Mouse (Mus musculus): Measurements from ENCODE around the gene Actl6b. TPM values are rescaled to one million over a fixed set of nuclear protein-coding genes. Genes with fewer than 3 reads are reported as not detected.
"Not testable (repeated sequence)": the region's sequence is repeated elsewhere in the genome, so short reads cannot be mapped to it uniquely, and the experiment has no call there.

The Actl6b gene
- total RNA-seq, 2 experiments from 2014 or later, result not detected

- TF ChIP-seq CTCF (IDR thresholded peaks at IDR 0.05), result no peak
- Histone ChIP-seq H3K4me3 (peak within 1 kb of the TSS; percentile 82), H3K27ac (peak within 1 kb of the TSS; percentile 99)
- intact Hi-C loops (cut with DNase I), result loop anchor here (1.0 to 5.0 kb wide), 3 partner anchors 28 to 98 kb away; partner anchors contain the start of genes Epo, Gnb2 and Pop7
- DNase-seq, result peak; percentile 97
Measured at GRCm38 (mm10) chr5:137600619-137601364, 47.5 kb downstream of the Actl6b start, which contains the start of gene Mospd3. TSS of gene Mospd3 (minus strand) at chr5:137601058.

DNA sequence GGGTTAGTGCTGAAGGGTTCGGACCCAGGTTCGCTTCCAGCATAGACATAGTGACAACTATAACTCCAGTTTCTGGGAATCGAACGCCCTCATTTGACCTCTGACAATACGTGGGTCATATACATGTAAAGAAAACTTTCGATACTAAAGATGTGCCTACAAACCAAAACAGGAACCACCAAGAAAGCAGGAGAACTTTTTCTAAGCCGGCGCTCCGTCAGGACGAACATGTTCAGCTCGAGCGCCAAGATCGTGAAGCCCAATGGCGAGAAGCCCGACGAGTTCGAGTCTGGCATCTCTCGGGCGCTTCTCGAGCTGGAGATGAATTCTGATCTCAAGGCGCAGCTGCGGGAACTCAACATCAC lies 48.0 kb downstream of the Actl6b start:
- DNase-seq, result peak; percentile 69
- intact Hi-C loops (cut with DNase I), result loop anchor here (1.0 to 5.0 kb wide), 3 partner anchors 27 to 99 kb away; partner anchors contain the start of genes Epo, Gnb2 and Pop7

GRCm38 (mm10) chr5:137607860-137608653 lies 54.7 kb downstream of the Actl6b start:
- no peak for TF ChIP-seq CTCF (IDR thresholded peaks at IDR 0.05)
- H3K27ac ChIP-seq, result peak overlapping the region; percentile 88
- intact Hi-C loops (cut with DNase I), result no loop called here
- peak overlapping the region; percentile 72 for H3K4me3 ChIP-seq
- no peak for DNase-seq

More for the DNA sequence above, 48.0 kb downstream of the Actl6b start:
- peak overlapping the region; percentile 82 for H3K4me3 ChIP-seq
- H3K27ac ChIP-seq, result peak overlapping the region; percentile 99
- no peak for TF ChIP-seq CTCF (IDR thresholded peaks at IDR 0.05)

DNA sequence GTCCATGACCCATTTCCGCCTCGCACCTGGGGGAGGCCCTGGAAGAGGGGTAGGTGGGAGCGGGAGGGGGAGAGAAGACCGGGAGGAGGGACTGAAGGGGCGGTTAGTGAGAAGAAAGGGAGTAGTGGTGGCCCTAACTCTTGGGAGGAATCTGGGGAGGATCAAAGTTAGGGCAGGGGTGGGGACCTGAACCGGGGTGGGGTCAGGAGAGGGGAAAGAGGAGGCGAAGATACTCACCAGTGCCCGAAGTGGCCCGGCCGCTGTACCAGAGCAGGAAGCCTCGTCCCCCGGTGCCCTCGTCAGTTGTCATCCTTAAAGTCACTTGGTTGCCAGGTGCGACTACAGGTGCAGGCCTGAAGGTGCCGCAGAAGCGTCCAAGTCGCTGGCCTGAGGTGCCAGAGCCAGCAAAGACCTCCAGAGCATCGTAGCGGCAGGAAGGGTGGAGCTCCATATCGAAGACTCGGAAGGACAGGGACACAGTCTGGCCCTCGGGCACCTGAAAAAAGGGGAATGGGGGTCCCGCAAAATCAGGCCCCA lies 55.4 kb downstream of the Actl6b start:
- peak overlapping the region; percentile 72 for H3K4me3 ChIP-seq
- intact Hi-C loops (cut with DNase I), result no loop called here
- no peak for DNase-seq
- no peak for TF ChIP-seq CTCF (IDR thresholded peaks at IDR 0.05)
- H3K27ac ChIP-seq, result peak overlapping the region; percentile 88

DNA sequence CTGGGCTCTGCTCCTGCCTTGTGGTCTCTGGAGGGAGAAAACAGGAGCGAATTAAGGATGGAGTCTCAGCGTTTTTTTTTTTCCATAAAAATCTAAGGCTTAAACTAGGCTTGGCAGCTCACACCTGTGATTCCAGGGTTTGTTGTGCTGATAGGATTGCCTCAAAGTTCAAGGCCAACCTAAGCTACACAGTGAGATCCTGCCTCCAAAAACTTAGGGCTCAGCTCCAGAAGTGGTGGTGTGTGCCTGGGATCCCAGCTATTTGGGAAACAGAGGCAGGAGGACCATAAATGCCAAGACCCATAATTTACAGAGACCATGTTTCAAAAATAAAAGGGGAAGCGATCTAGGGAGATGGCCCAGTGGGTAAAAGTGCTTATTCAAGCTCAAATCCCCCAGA lies 56.0 kb downstream of the Actl6b start:
- Histone ChIP-seq H3K27ac (peak overlapping the region; percentile 88), H3K4me3 (peak overlapping the region; percentile 72)
- no peak for TF ChIP-seq CTCF (IDR thresholded peaks at IDR 0.05)
- no peak for DNase-seq
- intact Hi-C loops (cut with DNase I), result no loop called here

DNA sequence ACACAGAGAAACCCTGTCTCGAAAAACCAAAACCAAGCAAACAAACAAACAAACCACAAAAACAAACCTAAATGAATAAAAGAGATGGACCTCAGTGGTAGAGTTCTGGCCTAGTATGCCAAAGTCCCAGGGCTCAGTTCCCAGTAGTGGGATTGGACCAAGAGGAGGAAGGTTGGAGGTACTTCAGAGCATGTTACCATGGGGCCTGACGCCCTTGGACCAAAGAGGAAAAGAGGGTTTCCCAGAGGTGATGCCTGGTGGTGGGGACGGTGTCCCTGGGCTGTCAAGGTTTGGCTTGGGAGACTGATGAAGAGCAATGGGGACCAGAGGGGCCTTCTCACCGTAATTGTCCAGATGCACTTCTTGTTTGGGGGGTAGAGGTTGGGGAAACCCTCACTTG lies 56.7 kb downstream of the Actl6b start:
- no peak for TF ChIP-seq CTCF (IDR thresholded peaks at IDR 0.05)
- intact Hi-C loops (cut with DNase I), result no loop called here
- Histone ChIP-seq H3K27ac (peak overlapping the region; percentile 88), H3K4me3 (peak overlapping the region; percentile 72)
- no peak for DNase-seq

DNA sequence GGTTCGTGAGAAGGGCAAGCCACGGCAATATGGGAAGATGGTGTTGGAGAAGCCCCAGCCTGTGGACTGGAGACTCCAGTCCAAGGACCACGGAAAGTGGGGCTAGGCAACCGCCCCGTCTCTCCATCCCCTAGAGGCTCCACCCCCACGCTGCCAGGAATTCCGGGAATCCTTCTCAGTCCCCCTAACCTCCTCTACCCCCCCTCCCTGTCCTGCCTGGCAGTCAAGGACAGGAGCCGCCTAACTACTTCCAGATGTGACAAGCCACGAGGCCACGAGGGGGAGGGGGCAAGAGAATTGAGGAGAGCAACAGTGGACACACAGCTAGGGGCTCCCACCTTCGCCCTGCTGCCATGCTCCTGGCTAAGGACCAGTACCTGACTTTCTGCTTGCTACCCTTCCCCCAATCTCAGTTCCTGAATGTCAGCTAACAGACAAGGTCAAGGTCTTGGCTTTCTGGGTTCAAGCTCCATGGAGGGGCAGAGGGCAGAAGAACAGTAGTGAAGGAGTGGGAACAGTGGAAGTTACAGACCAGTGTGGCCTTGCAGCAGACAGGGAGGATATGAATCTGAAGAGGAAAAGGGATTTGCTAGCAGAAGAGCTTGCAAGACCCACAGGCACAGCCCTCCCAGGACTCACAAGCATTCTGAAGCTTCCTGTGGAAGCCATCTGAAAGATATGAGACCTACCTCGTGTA lies 57.4 kb downstream of the Actl6b start:
- peak overlapping the region; percentile 88 for H3K27ac ChIP-seq
- intact Hi-C loops (cut with DNase I), result no loop called here
- TF ChIP-seq CTCF (IDR thresholded peaks at IDR 0.05), result no peak
- DNase-seq, result peak; percentile 91
- H3K4me3 ChIP-seq, result peak overlapping the region; percentile 72

DNA sequence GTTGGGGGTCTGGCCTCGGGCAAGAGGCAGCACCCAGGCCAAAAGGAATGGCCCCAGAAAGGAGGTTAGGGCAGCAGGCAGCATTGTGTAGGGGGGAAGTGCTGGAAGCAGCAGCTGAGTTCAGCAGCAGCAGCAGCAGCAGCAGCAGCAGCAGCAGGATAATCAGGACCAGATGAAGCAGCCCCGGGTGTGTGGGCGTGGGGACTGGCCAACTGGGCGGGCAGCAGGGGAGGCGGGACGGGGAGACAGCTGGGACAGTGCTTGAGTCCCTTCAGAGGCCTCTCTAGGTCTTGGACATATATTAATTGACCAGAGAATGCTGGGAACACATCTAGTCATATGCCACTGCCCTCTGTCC lies 57.9 kb downstream of the Actl6b start:
- intact Hi-C loops (cut with DNase I), result no loop called here
- no peak for TF ChIP-seq CTCF (IDR thresholded peaks at IDR 0.05)
- peak overlapping the region; percentile 72 for H3K4me3 ChIP-seq
- H3K27ac ChIP-seq, result peak overlapping the region; percentile 88
- peak; percentile 88 for DNase-seq

DNA sequence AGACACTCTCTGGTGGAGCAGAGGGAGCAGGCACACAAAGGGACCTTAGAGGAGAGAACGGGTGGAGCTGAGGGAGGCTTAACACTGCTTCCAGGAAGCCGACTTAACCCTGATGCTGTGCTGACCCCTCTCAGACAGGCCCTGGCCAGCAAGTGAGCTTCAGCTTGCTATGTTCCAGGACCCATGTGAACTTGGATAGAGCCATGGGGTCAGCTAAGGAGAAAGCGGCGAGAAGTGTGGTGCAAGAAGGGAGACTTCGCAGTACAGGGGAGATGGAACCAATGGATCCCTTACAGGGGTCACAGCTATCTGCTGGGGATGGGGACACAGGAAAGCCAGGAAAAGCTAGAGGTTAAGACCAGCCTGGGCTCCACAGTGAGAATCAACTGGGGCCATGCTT lies 59.8 kb downstream of the Actl6b start:
- no peak for TF ChIP-seq CTCF (IDR thresholded peaks at IDR 0.05)
- H3K4me3 ChIP-seq, result peak overlapping the region; percentile 72
- intact Hi-C loops (cut with DNase I), result no loop called here
- DNase-seq, result peak; percentile 56
- peak overlapping the region; percentile 88 for H3K27ac ChIP-seq

GRCm38 (mm10) chr5:137613550-137613949 lies 60.2 kb downstream of the Actl6b start, which contains the start of gene Pcolce:
TSS of gene Pcolce (minus strand) at chr5:137613784.
- peak; percentile 77 for DNase-seq
- no peak for TF ChIP-seq CTCF (IDR thresholded peaks at IDR 0.05)
- Histone ChIP-seq H3K4me3 (peak within 1 kb of the TSS; percentile 72), H3K27ac (peak within 1 kb of the TSS; percentile 88)
- intact Hi-C loops (cut with DNase I), result no loop called here

DNA sequence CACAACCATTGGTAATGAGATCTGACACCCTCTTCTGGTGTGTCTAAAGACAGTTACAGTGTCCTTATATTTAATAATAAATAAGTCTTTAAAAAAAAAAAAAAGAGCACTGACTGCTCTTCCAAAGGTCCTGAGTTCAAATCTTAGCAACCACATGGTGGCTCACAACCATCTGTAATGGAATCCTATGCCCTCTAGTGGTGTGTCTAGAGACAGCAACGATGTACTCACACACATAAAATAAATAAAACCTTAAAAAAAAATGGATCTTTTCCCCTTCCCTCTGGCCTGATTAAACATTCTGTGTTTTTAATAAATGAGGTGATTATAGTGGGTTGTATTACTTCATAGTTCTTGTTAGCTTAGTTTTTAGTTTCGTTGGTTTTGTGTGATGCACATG lies 61.6 kb downstream of the Actl6b start:
- DNase-seq; H3K27ac ChIP-seq; H3K4me3 ChIP-seq; intact Hi-C loops (cut with DNase I): not testable (repeated sequence)
- TF ChIP-seq CTCF (IDR thresholded peaks at IDR 0.05), result peak; percentile 29; the same call in 1 of the 2 replicates

DNA sequence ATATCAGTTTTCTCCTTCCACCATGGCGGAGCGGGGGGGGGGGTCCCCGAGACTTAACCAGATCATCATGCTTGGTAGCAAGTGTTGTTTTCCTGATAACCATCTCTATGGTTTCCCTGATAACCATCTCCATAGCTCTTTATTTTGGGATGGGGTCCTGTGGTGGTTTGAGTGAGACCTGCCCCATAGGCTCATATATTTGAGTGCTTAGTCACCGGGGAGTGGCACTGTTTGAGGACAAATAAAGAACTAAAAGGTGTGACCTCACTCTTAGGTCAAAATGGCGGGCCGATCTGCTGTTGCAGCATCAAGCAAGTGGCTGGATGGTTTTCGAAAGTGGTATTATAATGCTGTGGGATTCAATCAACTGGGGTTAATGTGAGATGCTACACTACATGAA lies 62.0 kb downstream of the Actl6b start:
- no peak for TF ChIP-seq CTCF (IDR thresholded peaks at IDR 0.05)
- no peak for DNase-seq
- Histone ChIP-seq H3K4me3 (no peak overlapping the region), H3K27ac (no peak overlapping the region)
- intact Hi-C loops (cut with DNase I), result no loop called here

Small RNA genes within 50 kb of the gene (microRNA-seq; reads per million reads assigned to microRNA genes)
- not detected for gene Mir6418

Other genes starting within 250 kb of the Actl6b start
- 10 to 100 TPM; 38.7 to 46.2 TPM for gene Srrt, start 245.8 kb upstream of the Actl6b start, total RNA-seq (2021)
- gene Trip6, start 239.1 kb upstream of the Actl6b start, total RNA-seq (2021), result 1 to 10 TPM; 2.1 to 3.1 TPM
- gene Slc12a9, start 219.9 kb upstream of the Actl6b start, total RNA-seq (2021), result 1 to 10 TPM; 2.0 to 2.4 TPM
- 10 to 100 TPM; 12.5 to 15.5 TPM for gene Ephb4, start 203.4 kb upstream of the Actl6b start, total RNA-seq (2021)
- gene Zan, start 76.5 kb upstream of the Actl6b start, total RNA-seq (2021), result under 1 TPM in 1 of 2 experiments, not detected in 1; 0.03 TPM
- gene Pop7, start 51.0 kb upstream of the Actl6b start, total RNA-seq (2021), result 10 to 100 TPM; 11.3 to 11.4 TPM
- 10 to 100 TPM; 20.9 to 24.7 TPM for gene Gigyf1, start 35.0 kb upstream of the Actl6b start, total RNA-seq (2021)
- gene Epo, start 20.3 kb upstream of the Actl6b start, total RNA-seq (2021), result not detected
- gene Gnb2, start 20.0 kb upstream of the Actl6b start, total RNA-seq (2021), result 100 to 1,000 TPM; 118 to 148 TPM
- not detected for gene Tfr2, start 16.3 kb downstream of the Actl6b start, total RNA-seq (2021)
- gene Mospd3, start 47.5 kb downstream of the Actl6b start, total RNA-seq (2021), result 10 to 100 TPM in 1 of 2 experiments, 1 to 10 TPM in 1; 9.8 to 12.2 TPM
- gene Pcolce, start 60.3 kb downstream of the Actl6b start, total RNA-seq (2021), result 10 to 100 TPM; 30.9 to 76.1 TPM
- under 1 TPM; 0.15 to 0.28 TPM for gene Fbxo24, start 75.5 kb downstream of the Actl6b start, total RNA-seq (2021)
- gene Lrch4, start 75.6 kb downstream of the Actl6b start, total RNA-seq (2021), result 10 to 100 TPM; 15.6 to 17.1 TPM
- gene Gm20605, start 75.7 kb downstream of the Actl6b start, total RNA-seq (2021), result 1 to 10 TPM; 2.9 to 3.3 TPM
- 1 to 10 TPM; 1.6 to 4.2 TPM for gene Sap25, start 87.8 kb downstream of the Actl6b start, total RNA-seq (2021)
- under 1 TPM; 0.26 to 0.78 TPM for gene Irs3, start 92.2 kb downstream of the Actl6b start, total RNA-seq (2021)
- 10 to 100 TPM in 1 of 2 experiments, 1 to 10 TPM in 1; 3.3 to 10.3 TPM for gene Agfg2, start 131.2 kb downstream of the Actl6b start, total RNA-seq (2021)
- under 1 TPM; 0.05 to 0.45 TPM for gene Nyap1, start 188.1 kb downstream of the Actl6b start, total RNA-seq (2021)
- gene Tsc22d4, start 192.2 kb downstream of the Actl6b start, total RNA-seq (2021), result 10 to 100 TPM; 43.5 to 58.6 TPM
- 1 to 10 TPM; 5.4 to 6.9 TPM for gene Ppp1r35, start 225.3 kb downstream of the Actl6b start, total RNA-seq (2021)
- gene Mepce, start 234.1 kb downstream of the Actl6b start, total RNA-seq (2021), result 10 to 100 TPM; 22.4 to 26.2 TPM
- gene Zcwpw1, start 234.3 kb downstream of the Actl6b start, total RNA-seq (2021), result under 1 TPM; 0.20 to 0.39 TPM